Mouse (Mus musculus): Measurements from ENCODE around the gene Gucd1. TPM values are rescaled to one million over a fixed set of nuclear protein-coding genes. Genes with fewer than 3 reads are reported as not detected.

The Gucd1 gene
- polyA plus RNA-seq, 2 experiments, result 34.0 to 39.2 TPM

DNA sequence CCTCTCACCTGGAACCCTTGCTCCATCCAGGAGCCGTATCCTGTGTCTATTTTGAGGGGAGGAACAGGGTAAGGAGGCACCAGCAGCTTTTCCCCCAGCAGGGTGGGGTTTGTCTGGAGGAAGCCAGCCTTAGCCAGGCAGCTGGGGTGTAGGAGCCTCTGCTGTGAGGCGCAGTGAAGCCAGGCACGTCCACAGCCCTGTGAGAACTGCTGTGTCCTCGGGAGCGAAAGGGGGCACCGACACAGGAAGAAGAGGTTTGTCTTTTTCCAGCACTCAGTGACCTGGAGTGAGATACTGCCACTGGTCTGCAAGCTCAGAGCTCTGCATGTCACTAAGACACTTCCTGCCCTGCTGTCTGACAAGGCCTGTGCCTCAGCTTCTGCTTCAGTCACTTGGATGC lies 213.4 kb downstream of the Gucd1 start:
- ATAC-seq (ENCODE audit: low FRiP score, low read depth), result no peak
- Histone ChIP-seq H3K36me3 (ENCODE audit: control insufficient read depth, insufficient read depth, low read length) (peaks cover 68% of the 10 kb centered on the region), H3K9ac (ENCODE audit: low read depth, low read length, severe bottlenecking) (no peak overlapping the region), H3K4me3 (replicated peaks; ENCODE audit: low read length) (no peak overlapping the region), H3K4me2 (replicated peaks; ENCODE audit: low read depth, low read length, severe bottlenecking) (no peak overlapping the region), H3K4me1 (ENCODE audit: control insufficient read depth, insufficient read depth, low read length) (no peaks in the 10 kb centered on the region), H3K27me3 (ENCODE audit: control insufficient read depth, insufficient read depth, low read length) (no peaks in the 10 kb centered on the region), H3K9me3 (ENCODE audit: control insufficient read depth, low read length) (no peaks in the 10 kb centered on the region), H3K27ac (replicated peaks; ENCODE audit: low read depth, low read length) (no peak overlapping the region)
- no peak for DNase-seq (ENCODE audit: low spot score)
- WGBS, result 92% methylated on average over 6 of the region's 6 CpGs
- no peak for TF ChIP-seq POLR2A (IDR thresholded peaks at IDR 0.05; ENCODE audit: borderline replicate concordance, extremely low read depth, insufficient read depth, insufficient read length)

DNA sequence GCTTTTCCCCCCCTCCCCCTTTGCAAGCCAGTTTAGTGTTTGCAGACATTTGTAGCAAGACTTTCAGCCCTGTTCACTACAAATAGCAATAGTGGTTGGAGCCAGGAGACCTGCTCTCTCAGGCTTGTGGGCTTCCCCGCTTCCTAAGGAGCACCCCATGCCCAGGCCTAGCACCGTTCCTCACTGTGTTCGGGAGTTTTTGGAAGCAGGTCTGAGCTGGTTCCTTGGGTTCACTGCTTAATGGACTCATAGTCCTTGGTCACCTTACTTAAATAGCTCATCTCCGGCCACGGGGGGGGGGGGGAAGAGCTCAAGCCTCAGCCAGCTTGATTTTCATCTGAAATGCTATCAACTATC lies 213.7 kb downstream of the Gucd1 start:
- H3K9me3 ChIP-seq (ENCODE audit: control insufficient read depth, low read length), result no peaks in the 10 kb centered on the region
- no peak for DNase-seq (ENCODE audit: low spot score)
- H3K4me3 ChIP-seq (replicated peaks; ENCODE audit: low read length), result no peak overlapping the region
- no peak overlapping the region; the same call in 1 of the 2 replicates for H3K9ac ChIP-seq (ENCODE audit: low read depth, low read length, severe bottlenecking)
- H3K4me2 ChIP-seq (replicated peaks; ENCODE audit: low read depth, low read length, severe bottlenecking), result no peak overlapping the region
- H3K27ac ChIP-seq (replicated peaks; ENCODE audit: low read depth, low read length), result no peak overlapping the region
- no peak for ATAC-seq (ENCODE audit: low FRiP score, low read depth)
- no peak for TF ChIP-seq POLR2A (IDR thresholded peaks at IDR 0.05; ENCODE audit: borderline replicate concordance, extremely low read depth, insufficient read depth, insufficient read length)
- no peaks in the 10 kb centered on the region for H3K4me1 ChIP-seq (ENCODE audit: control insufficient read depth, insufficient read depth, low read length)
- H3K27me3 ChIP-seq (ENCODE audit: control insufficient read depth, insufficient read depth, low read length), result no peaks in the 10 kb centered on the region
- WGBS, result 90% methylated on average over 4 of the region's 5 CpGs
- peaks cover 65% of the 10 kb centered on the region for H3K36me3 ChIP-seq (ENCODE audit: control insufficient read depth, insufficient read depth, low read length)

DNA sequence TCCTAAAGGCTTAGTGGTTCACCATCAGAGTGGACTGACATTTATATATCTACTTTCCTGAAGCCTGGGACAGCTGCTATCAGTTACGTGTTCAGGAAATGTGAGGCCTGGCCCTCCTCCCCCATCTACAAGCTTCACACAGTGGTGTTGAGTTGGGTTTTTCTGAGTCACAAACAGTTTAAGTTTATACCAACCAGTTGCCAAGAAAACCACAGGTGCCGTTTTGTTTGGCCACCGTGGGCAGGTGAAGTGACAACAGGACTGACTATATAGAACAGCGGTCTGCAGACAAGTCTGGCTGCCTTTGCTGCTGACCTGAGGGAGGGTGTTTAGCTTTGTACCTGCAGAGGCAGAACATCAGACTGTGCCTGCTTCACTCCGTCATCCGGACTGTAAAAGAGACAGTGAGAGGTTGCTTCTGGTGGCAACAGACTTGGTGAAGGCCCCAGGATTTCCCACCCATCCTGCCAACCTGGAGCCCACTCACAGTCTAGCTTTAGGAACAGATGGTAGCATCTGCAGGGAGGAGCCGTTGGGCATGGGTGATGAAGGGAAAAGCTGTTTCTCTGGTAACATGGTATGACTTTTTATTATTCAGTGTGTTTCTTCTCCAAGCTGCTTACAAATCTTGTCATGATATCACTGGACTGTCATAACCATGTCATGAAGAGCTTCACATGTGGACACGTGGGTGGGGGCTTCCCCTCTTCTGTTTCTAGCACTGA lies 214.3 kb downstream of the Gucd1 start:
- ATAC-seq (ENCODE audit: low FRiP score, low read depth) (no peak), DNase-seq (ENCODE audit: low spot score) (no peak)
- H3K4me1 ChIP-seq (ENCODE audit: control insufficient read depth, insufficient read depth, low read length), result no peaks in the 10 kb centered on the region
- WGBS, result 85% methylated on average over 8 of the region's 8 CpGs
- no peak overlapping the region for H3K4me3 ChIP-seq (replicated peaks; ENCODE audit: low read length)
- H3K27ac ChIP-seq (replicated peaks; ENCODE audit: low read depth, low read length), result no peak overlapping the region
- H3K27me3 ChIP-seq (ENCODE audit: control insufficient read depth, insufficient read depth, low read length), result no peaks in the 10 kb centered on the region
- no peaks in the 10 kb centered on the region for H3K9me3 ChIP-seq (ENCODE audit: control insufficient read depth, low read length)
- H3K36me3 ChIP-seq (ENCODE audit: control insufficient read depth, insufficient read depth, low read length), result peaks cover 63% of the 10 kb centered on the region
- TF ChIP-seq POLR2A (IDR thresholded peaks at IDR 0.05; ENCODE audit: borderline replicate concordance, extremely low read depth, insufficient read depth, insufficient read length), result no peak
- no peak overlapping the region; the same call in 1 of the 2 replicates for H3K9ac ChIP-seq (ENCODE audit: low read depth, low read length, severe bottlenecking)
- H3K4me2 ChIP-seq (replicated peaks; ENCODE audit: low read depth, low read length, severe bottlenecking), result no peak overlapping the region

DNA sequence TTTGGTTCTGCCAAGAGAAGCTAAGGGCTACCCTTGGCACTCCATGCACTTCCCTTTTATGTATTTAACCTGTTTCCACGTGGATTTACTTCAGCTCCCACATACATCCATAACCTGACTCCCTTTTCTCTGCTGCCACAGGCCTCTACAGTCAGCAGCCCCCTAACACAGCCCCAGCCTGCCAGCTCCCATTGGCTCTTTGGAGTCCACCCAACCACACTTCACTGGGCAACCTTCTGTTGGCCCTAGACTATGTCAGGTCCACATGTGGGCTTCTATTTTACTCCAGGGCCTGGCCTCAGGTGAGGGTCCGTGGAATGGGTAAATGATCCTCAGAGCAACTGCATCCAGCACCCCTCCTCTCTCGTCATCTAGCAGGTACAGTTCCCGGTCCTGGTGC lies 215.2 kb downstream of the Gucd1 start:
- Histone ChIP-seq H3K4me3 (replicated peaks; ENCODE audit: low read length) (no peak overlapping the region), H3K27ac (replicated peaks; ENCODE audit: low read depth, low read length) (no peak overlapping the region), H3K9me3 (ENCODE audit: control insufficient read depth, low read length) (no peaks in the 10 kb centered on the region), H3K27me3 (ENCODE audit: control insufficient read depth, insufficient read depth, low read length) (no peaks in the 10 kb centered on the region), H3K36me3 (ENCODE audit: control insufficient read depth, insufficient read depth, low read length) (peaks cover 55% of the 10 kb centered on the region), H3K4me2 (replicated peaks; ENCODE audit: low read depth, low read length, severe bottlenecking) (no peak overlapping the region), H3K9ac (ENCODE audit: low read depth, low read length, severe bottlenecking) (no peak overlapping the region), H3K4me1 (ENCODE audit: control insufficient read depth, insufficient read depth, low read length) (no peaks in the 10 kb centered on the region)
- DNase-seq (ENCODE audit: low spot score) (no peak), ATAC-seq (ENCODE audit: low FRiP score, low read depth) (no peak)
- TF ChIP-seq POLR2A (IDR thresholded peaks at IDR 0.05; ENCODE audit: borderline replicate concordance, extremely low read depth, insufficient read depth, insufficient read length), result no peak
- 89% methylated on average over 4 of the region's 4 CpGs for WGBS

DNA sequence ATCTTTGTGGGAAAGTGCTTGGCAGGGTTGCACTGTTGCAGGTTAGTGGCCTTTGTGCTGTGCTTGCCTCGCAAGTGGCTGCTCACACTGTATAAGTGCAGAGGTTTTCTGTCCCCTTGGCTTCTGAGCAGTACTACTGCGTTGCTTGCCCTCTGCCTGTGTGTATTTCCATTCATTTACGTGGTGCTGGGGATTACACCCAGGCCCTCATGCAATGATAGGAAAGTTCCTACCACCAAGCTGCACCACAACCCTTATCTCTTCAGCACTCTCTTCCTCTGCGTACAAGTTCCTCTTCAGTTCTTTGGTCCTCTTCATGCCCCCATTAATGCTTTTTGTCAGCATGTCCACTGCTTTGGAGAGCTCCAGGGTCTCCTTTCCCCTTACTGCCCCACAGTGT lies 215.8 kb downstream of the Gucd1 start:
- no peak overlapping the region for H3K4me2 ChIP-seq (replicated peaks; ENCODE audit: low read depth, low read length, severe bottlenecking)
- H3K27ac ChIP-seq (replicated peaks; ENCODE audit: low read depth, low read length), result no peak overlapping the region
- DNase-seq (ENCODE audit: low spot score) (no peak), ATAC-seq (ENCODE audit: low FRiP score, low read depth) (no peak)
- H3K4me1 ChIP-seq (ENCODE audit: control insufficient read depth, insufficient read depth, low read length), result no peaks in the 10 kb centered on the region
- 87% methylated on average over 4 of the region's 4 CpGs for whole genome bisulfite sequencing
- peaks cover 49% of the 10 kb centered on the region for H3K36me3 ChIP-seq (ENCODE audit: control insufficient read depth, insufficient read depth, low read length)
- no peak overlapping the region for H3K4me3 ChIP-seq (replicated peaks; ENCODE audit: low read length)
- no peak overlapping the region for H3K9ac ChIP-seq (ENCODE audit: low read depth, low read length, severe bottlenecking)
- H3K9me3 ChIP-seq (ENCODE audit: control insufficient read depth, low read length), result no peaks in the 10 kb centered on the region
- TF ChIP-seq POLR2A (IDR thresholded peaks at IDR 0.05; ENCODE audit: borderline replicate concordance, extremely low read depth, insufficient read depth, insufficient read length), result no peak
- no peaks in the 10 kb centered on the region for H3K27me3 ChIP-seq (ENCODE audit: control insufficient read depth, insufficient read depth, low read length)

Measured in limb, embryonic 14.5 days (tissue).